Mouse (Mus musculus) heart, adult 2 months (tissue): ENCODE measurements around the gene Glis3. TPM values are rescaled to one million over a fixed set of nuclear protein-coding genes. Genes with fewer than 3 reads are reported as not detected.
A peak's percentile ranks its signal among the peaks of the same experiment; 100 is the strongest.

Source experiments
- DNase-seq, 2 experiments: peaks; one replicate each; pipeline ENCODE4 v3.0.0; 2021
- H3K27ac ChIP-seq: fragments of 200-600 bp; 2 replicates; pipeline ENCODE4 v1.8.1; 2022
- H3K27me3 ChIP-seq: fragments of 200-500 bp; 2 replicates; pipeline ENCODE4 v1.6.1; 2012; ENCODE audit warnings: mild to moderate bottlenecking, low read length, inconsistent platforms, mixed read lengths; ENCODE audit not compliant: control insufficient read depth, insufficient read depth
- H3K36me3 ChIP-seq: fragments of 200-500 bp; 2 replicates; pipeline ENCODE4 v1.6.1; 2012; ENCODE audit warnings: low read length, inconsistent platforms; ENCODE audit not compliant: control insufficient read depth, insufficient read depth
- H3K4me1 ChIP-seq: fragments of 200-500 bp; 2 replicates; pipeline ENCODE4 v1.6.1; 2011; ENCODE audit warnings: low read length; ENCODE audit not compliant: control insufficient read depth, insufficient read depth
- H3K4me3 ChIP-seq: fragments of 200-600 bp; 2 replicates; pipeline ENCODE4 v1.8.1; 2022
- H3K79me2 ChIP-seq: fragments of 200-500 bp; replicated peaks from 2 replicates; pipeline ENCODE4 v1.6.1; 2012; ENCODE audit warnings: mild to moderate bottlenecking, inconsistent platforms, low read length, moderate library complexity, mixed read lengths; ENCODE audit not compliant: control insufficient read depth, insufficient read depth
- H3K9ac ChIP-seq: fragments of 200-500 bp; 2 replicates; pipeline ENCODE4 v1.6.1; 2012; ENCODE audit warnings: low read depth, mild to moderate bottlenecking, control low read depth, inconsistent platforms, low read length, mixed read lengths
- CTCF ChIP-seq: fragments of 200-600 bp; IDR thresholded peaks from 2 replicates; pipeline ENCODE4 v1.8.1; 2022; ENCODE audit warnings: antibody characterized with exemption, mild to moderate bottlenecking, moderate library complexity
- EP300 ChIP-seq: fragments of 200-500 bp; IDR thresholded peaks from 2 replicates; pipeline ENCODE4 v1.6.1; 2011; ENCODE audit warnings: low read depth, low read length, control low read depth; ENCODE audit not compliant: insufficient read depth
- POLR2A ChIP-seq: fragments of 200-500 bp; IDR thresholded peaks from 2 replicates; pipeline ENCODE4 v1.6.1; 2011; ENCODE audit warnings: mild to moderate bottlenecking, low read depth, low read length, control low read depth; ENCODE audit not compliant: insufficient read depth
- WGBS: fragments of 180-500 bp; shearing (Covaris S2); methylation state at CpG from one replicate; pipeline ENCODE4 v1.1.7; 2018; 5-methylcytosine and 5-hydroxymethylcytosine counted together
- intact Hi-C: fragments of 180-260 bp; cut with DNase I; formaldehyde crosslinking; loops from one replicate; pipeline ENCODE4 v1.15.1; 2025
- long read RNA-seq: library from polyadenylated mRNA; stranded (forward); transcript quantifications from one replicate; pipeline ENCODE4 v2.0.0, GENCODE M21; 2021
- polyA plus RNA-seq: library from polyadenylated mRNA; depleted of rRNA; stranded (reverse); fragments of >200 nt; gene quantifications from 2 replicates; pipeline ENCODE4 v1.2.3, GENCODE M21; 2012; rRNA removed
- total RNA-seq, 2 experiments: library from RNA; stranded (reverse); gene quantifications; 2 replicates each; pipeline ENCODE4 v1.2.3; 2021

The Glis3 gene
- total RNA-seq (1 to 10 TPM; 1.1 to 1.3 TPM), polyA plus RNA-seq (0.50 and 0.55 TPM in 2 replicates)
- long read RNA-seq, result 0 reads

DNA sequence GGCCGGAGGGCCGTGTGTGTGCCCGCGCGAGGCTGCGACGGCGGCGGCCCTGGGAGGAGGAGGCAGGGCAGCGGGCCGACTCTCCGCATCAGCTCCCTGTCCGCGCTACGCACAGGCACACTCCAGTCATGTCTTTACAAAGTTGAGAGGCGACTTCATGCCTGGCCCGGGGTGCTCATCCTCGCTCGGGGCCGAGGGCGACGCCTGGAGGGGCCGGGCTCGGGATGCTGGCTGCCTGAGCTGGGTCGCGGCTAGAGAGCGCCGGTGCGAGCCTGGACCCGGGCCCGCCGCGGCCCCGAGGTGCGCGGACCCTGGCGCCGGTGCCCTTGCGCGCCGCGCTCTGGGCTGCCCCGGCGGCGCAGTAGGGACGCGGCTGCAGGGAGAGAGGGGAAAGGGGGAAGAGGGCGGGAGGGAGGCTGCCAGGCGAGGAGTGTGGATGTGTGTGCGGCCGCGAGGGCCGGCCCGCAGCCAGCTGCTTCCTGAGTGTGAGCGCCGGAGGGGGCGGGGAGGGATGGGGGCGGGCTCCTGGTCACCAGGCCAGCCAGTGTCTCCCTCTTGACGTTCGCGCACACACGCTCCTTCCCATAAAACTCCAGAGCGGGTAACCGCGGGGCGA lies at the start of gene Glis3:
Glis3 (minus strand) TSS at position 302 of the 616 bp plus-strand sequence.
- H3K27me3 ChIP-seq, result peaks cover 4% of the 10 kb centered on the region; the same call in 1 of the 2 replicates
- DNase-seq, result peak; percentile 73 to 81
- peak within 1 kb of the TSS; percentile 59 for H3K4me3 ChIP-seq
- H3K9ac ChIP-seq, result peak within 1 kb of the TSS; percentile 76
- no peaks in the 10 kb centered on the region for H3K79me2 ChIP-seq
- peak within 1 kb of the TSS; percentile 26; the same call in 1 of the 2 replicates for H3K27ac ChIP-seq
- no peaks in the 10 kb centered on the region; the same call in none of the 2 replicates for H3K4me1 ChIP-seq
- H3K36me3 ChIP-seq, result no peaks in the 10 kb centered on the region
- under 1% methylated on average over 58 of the region's 66 CpGs for whole genome bisulfite sequencing
- TF ChIP-seq EP300 (no peak), POLR2A (no peak), CTCF (no peak; the same call in 1 of the 2 replicates)
- intact Hi-C loops, result no loop called here

DNA sequence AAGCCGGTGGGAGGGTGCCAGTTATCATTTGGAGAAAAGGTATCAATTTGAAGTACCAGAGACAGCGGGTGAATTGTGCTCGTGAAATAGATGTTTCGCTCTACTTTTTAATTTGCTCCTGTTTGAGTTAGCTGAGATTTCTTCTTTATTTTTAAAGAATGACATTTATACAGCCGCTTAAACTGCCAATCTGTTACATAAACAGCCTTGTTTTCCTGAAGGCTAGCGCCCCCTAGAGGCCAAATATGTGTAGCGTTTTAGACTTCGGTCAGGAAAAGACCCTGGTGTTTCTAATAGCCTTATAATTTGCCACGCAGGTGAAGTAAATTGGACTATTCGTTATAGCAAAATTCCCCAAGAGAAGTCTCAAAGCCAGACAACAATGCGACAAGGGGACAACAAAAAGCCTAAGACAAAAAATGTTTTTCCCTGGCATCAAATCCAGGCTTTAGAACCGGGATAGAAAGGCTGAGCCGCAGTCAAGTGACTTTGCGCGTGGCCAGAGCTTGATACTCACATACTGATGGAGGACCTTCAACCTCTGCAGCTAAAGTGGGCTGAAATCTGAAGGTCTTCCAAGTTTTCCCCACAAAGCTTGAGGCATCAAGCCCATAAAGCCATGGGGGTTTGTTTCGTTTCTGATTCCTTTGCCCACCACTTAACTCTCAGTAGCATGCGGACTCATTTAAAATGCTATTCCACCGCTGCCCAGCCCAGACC lies 46.4 kb upstream of the Glis3 start:
- H3K4me1 ChIP-seq, result no peaks in the 10 kb centered on the region
- no peaks in the 10 kb centered on the region for H3K27me3 ChIP-seq
- intact Hi-C loops, result loop anchor here (1.0 kb wide), 1 partner anchor 560 kb away; no protein-coding TSS in a partner anchor
- no peaks in the 10 kb centered on the region for H3K79me2 ChIP-seq
- no peak overlapping the region for H3K9ac ChIP-seq
- peak; percentile 27 to 42 for DNase-seq
- H3K27ac ChIP-seq, result no peak overlapping the region
- 58% methylated on average over 18 of the region's 18 CpGs for WGBS
- no peak overlapping the region for H3K4me3 ChIP-seq
- TF ChIP-seq CTCF, result peak; percentile 97
- TF ChIP-seq EP300, result no peak
- TF ChIP-seq POLR2A, result no peak
- H3K36me3 ChIP-seq, result no peaks in the 10 kb centered on the region

DNA sequence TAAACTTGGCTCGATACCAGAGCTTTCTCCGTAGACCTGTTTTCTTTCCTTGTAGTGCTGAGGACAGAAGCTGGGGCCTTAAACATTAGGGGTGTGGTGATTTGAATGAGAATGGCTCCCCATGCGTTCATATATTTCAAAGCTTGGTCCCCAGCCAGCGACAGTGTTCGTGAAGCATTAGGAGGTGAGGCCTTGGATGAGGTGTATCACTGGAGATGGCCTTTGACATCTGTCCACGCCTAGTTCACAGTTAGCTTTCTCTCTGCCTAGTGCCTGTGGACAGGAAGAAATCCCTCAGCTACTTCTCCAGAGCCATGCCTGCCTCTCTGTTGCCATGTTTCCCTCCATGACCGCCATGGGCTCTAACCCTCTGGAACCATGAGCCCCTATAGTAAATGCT lies 44.8 kb upstream of the Glis3 start:
- Histone ChIP-seq H3K4me3 (no peak overlapping the region), H3K9ac (no peak overlapping the region), H3K79me2 (no peaks in the 10 kb centered on the region), H3K27ac (no peak overlapping the region), H3K27me3 (no peaks in the 10 kb centered on the region), H3K36me3 (no peaks in the 10 kb centered on the region), H3K4me1 (no peaks in the 10 kb centered on the region)
- WGBS, result 82% methylated on average over 7 of the region's 7 CpGs
- DNase-seq, result no peak
- TF ChIP-seq POLR2A (no peak), CTCF (no peak), EP300 (no peak)
- intact Hi-C loops, result no loop called here

DNA sequence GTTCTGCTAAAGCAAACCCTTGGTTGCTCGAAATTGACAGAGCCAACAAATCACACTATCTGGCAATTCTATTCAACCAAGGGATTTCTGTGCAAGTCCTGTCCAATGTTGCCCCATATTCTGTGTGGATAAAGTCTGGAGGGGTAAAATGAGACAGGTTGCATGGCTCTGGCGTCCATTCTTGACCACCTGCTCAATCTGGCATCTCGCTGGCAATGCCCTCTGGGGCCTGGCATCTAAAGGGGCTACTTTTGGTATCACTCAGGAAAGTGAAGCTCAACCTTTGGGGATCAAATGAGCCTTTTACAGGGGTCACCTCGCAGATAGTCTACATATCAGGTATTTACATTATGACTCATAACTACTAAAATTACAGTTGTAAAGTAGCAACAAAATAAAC lies 42.7 kb upstream of the Glis3 start:
- Histone ChIP-seq H3K36me3 (no peaks in the 10 kb centered on the region), H3K27ac (no peak overlapping the region), H3K4me3 (no peak overlapping the region), H3K27me3 (no peaks in the 10 kb centered on the region), H3K79me2 (no peaks in the 10 kb centered on the region), H3K9ac (no peak overlapping the region), H3K4me1 (no peaks in the 10 kb centered on the region)
- intact Hi-C loops, result no loop called here
- no peak for TF ChIP-seq CTCF
- no peak for TF ChIP-seq EP300
- no peak for TF ChIP-seq POLR2A
- 72% methylated on average over 4 of the region's 4 CpGs for WGBS
- DNase-seq, result no peak

DNA sequence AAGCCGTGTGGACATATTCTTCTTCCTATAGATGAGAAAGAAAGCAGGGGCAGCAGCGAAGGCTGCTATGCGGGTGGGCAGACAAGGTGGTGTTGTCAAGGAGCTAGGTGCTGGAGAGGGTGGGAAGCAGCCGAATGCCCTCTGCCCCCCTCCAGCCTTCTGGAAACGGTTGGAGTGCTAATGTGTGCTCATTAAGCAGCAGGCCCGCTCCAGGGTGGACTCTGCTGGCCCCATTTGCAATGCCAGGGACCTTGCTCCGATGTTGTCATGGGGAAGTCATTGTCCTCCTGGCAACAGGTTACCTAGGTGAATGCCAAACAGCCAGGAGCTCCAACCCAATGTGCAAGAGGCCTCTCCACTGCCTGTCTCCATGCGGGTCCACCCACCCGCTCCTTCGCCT lies 42.0 kb upstream of the Glis3 start:
- 85% methylated on average over 10 of the region's 10 CpGs for WGBS
- Histone ChIP-seq H3K27ac (no peak overlapping the region), H3K36me3 (no peaks in the 10 kb centered on the region), H3K79me2 (no peaks in the 10 kb centered on the region), H3K27me3 (no peaks in the 10 kb centered on the region), H3K9ac (no peak overlapping the region), H3K4me3 (no peak overlapping the region), H3K4me1 (no peaks in the 10 kb centered on the region)
- intact Hi-C loops, result no loop called here
- TF ChIP-seq POLR2A (no peak), EP300 (no peak), CTCF (no peak)
- DNase-seq, result no peak

DNA sequence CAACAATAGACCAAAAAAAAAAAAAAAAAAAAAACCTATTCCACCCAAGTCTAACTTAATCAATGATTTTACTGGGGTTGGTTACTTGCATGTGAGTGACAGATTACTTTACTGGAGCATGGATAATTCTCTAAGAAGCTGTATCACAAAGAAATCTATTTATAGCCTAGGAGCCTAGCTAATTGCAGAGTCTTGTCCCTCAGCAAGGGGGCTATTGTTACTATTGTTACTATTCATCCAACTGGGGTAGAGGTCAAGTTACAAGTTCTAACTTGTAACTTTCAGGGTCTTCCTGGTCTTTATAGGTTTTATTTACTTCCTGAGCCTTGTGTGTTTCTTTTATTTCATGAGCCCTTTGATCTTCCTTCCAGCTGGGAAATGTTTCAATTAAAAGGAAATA lies 40.1 kb upstream of the Glis3 start:
- Histone ChIP-seq H3K27me3 (no peaks in the 10 kb centered on the region), H3K79me2 (no peaks in the 10 kb centered on the region), H3K9ac (no peak overlapping the region), H3K36me3 (no peaks in the 10 kb centered on the region), H3K4me1 (no peaks in the 10 kb centered on the region), H3K4me3 (no peak overlapping the region), H3K27ac (no peak overlapping the region)
- DNase-seq, result no peak
- TF ChIP-seq POLR2A (no peak), CTCF (no peak), EP300 (no peak)
- intact Hi-C loops, result no loop called here
